Mouse (Mus musculus) small intestine, adult 2 months (tissue): Measurements from ENCODE around the gene Wdr18.

ENCODE experiments used
- CTCF ChIP-seq: fragments of 200-500 bp; IDR thresholded peaks from 2 replicates; pipeline ENCODE4 v1.5.1; 2012; ENCODE audit warnings: low read depth, mild to moderate bottlenecking, control low read depth, inconsistent platforms, low read length, moderate library complexity, mixed read lengths; ENCODE audit not compliant: insufficient replicate concordance, insufficient read length; ENCODE audit errors: extremely low read depth
- POLR2A ChIP-seq: fragments of 200-500 bp; IDR thresholded peaks from 2 replicates; pipeline ENCODE4 v1.6.1; 2012; ENCODE audit warnings: low read depth, mild to moderate bottlenecking, control low read depth, inconsistent platforms, low read length, moderate library complexity

DNA sequence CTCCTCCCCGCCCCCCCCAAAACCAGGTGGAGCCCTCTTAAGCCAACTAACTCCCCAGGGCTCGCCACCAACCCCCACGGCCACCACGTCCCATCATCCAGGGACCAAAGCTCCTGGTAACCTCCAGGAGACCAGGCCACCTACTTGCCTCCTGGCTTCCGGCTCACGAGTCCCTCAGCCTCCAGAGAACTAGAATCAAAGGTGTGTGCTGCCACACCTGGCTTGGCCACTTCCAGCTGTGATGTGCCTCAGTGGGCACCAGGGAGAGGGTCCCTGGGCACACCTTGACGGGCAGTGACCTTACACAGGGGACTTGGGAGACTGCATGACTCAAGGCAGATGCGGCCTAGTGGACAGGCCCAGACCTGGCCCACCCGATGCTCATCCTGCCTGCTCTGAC is 4.3 kb upstream of the Wdr18 start:
- no peak for TF ChIP-seq POLR2A
- no peak for TF ChIP-seq CTCF
